Mouse (Mus musculus) liver, adult 2 months (tissue): ENCODE results near the gene Atp8a2.

ENCODE experiments used
- CTCF ChIP-seq: fragments of 200-500 bp; IDR thresholded peaks from 2 replicates; pipeline ENCODE4 v1.5.1; 2011; ENCODE audit warnings: low read depth, low read length, control low read depth
- POLR2A ChIP-seq: fragments of 200-500 bp; IDR thresholded peaks from 2 replicates; pipeline ENCODE4 v1.6.1; 2011; ENCODE audit warnings: low read length, control low read depth; ENCODE audit not compliant: insufficient read depth; ENCODE audit errors: extremely low read depth

- TF ChIP-seq CTCF (no peak), POLR2A (no peak)
Observed at GRCm38 (mm10) chr14:59633295-59633898, 563.6 kb downstream of the Atp8a2 start.
